Mouse (Mus musculus) testis, adult 2 months (tissue): ENCODE measurements around the gene Sort1.

Experiments
- CTCF ChIP-seq: fragments of 200-500 bp; IDR thresholded peaks from 2 replicates; pipeline ENCODE4 v1.5.1; 2012; ENCODE audit warnings: low read depth, mild to moderate bottlenecking, inconsistent platforms, low read length, moderate library complexity; ENCODE audit not compliant: control insufficient read depth, insufficient read depth, insufficient replicate concordance
- POLR2A ChIP-seq: fragments of 200-500 bp; IDR thresholded peaks from 2 replicates; pipeline ENCODE4 v1.6.1; 2012; ENCODE audit warnings: low read depth, mild to moderate bottlenecking, inconsistent platforms, low read length, moderate library complexity; ENCODE audit not compliant: control insufficient read depth

DNA sequence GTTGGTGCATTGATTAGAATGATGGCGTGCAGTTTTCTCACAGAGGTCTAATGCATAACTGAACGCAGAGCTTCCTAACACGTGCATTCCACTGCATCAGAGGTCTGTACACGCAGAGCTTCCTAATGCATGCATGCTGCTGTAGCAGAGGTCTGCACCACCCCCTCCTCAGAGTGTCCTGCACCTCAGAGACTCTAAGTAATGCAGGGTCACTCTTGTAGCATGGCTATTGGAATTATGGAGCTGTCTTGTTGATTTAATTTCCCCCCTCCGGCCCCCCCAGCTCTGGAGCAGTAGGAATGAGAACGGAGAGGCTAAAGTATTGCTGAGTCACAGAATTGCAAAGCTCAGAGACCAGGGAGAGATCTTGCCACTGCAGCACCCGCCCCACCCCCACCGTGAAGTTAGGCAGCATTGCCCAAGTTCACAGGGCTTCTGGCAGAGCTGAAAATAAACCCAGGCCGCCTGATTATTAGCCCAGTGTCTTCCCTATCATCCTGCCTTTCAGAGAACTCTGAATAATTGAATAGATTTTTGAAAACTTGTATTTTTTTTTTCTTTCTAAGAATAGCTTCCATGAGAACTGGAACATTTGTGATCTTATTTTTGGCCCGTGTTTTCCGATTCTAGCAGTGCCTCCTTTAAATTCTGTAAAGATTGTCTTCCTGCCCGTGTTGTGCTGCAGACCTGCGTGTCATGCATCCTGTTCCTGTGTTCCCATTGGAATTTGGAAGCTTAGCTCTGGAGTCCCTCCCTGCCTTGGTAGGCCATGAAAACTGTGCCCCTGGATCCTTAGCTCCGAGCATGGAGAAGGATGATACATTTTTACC, 12.6 kb downstream of the Sort1 start:
- no peak for TF ChIP-seq POLR2A
- TF ChIP-seq CTCF = no peak
